Mouse (Mus musculus) kidney, adult 2 months (tissue): Measurements from ENCODE around the gene Cntrl. TPM values are rescaled to one million over a fixed set of nuclear protein-coding genes. Genes with fewer than 3 reads are reported as not detected.

Experiments used
- DNase-seq: peaks from one replicate; pipeline ENCODE4 v3.0.0; 2021
- H3K27ac ChIP-seq: fragments of 200-500 bp; 2 replicates; pipeline ENCODE4 v1.5.1; 2012; ENCODE audit warnings: low read depth, low read length, control low read depth, inconsistent platforms; ENCODE audit not compliant: insufficient read depth
- H3K27me3 ChIP-seq: fragments of 200-500 bp; replicated peaks from 2 replicates; pipeline ENCODE4 v1.6.1; 2012; ENCODE audit warnings: mild to moderate bottlenecking, moderate library complexity, low read length, inconsistent platforms; ENCODE audit not compliant: control insufficient read depth, insufficient read depth
- H3K36me3 ChIP-seq: fragments of 200-500 bp; 2 replicates; pipeline ENCODE4 v1.6.1; 2012; ENCODE audit warnings: mild to moderate bottlenecking, moderate library complexity, low read length, inconsistent platforms; ENCODE audit not compliant: control insufficient read depth, insufficient read depth
- H3K4me1 ChIP-seq: fragments of 200-500 bp; 2 replicates; pipeline ENCODE4 v1.6.1; 2011; ENCODE audit warnings: low read length; ENCODE audit not compliant: control insufficient read depth, insufficient read depth
- H3K4me3 ChIP-seq: fragments of 200-500 bp; 2 replicates; pipeline ENCODE4 v1.5.1; 2011; ENCODE audit warnings: mild to moderate bottlenecking, low read depth, low read length, control low read depth; ENCODE audit not compliant: insufficient read depth
- CTCF ChIP-seq: fragments of 200-500 bp; conservative IDR thresholded peaks from 2 replicates; pipeline ENCODE4 v1.5.1; 2011; ENCODE audit warnings: low read depth, mild to moderate bottlenecking, control low read depth, low read length, moderate library complexity, mixed read lengths; ENCODE audit not compliant: insufficient read depth, insufficient read length
- POLR2A ChIP-seq: fragments of 200-500 bp; IDR thresholded peaks from one replicate; pipeline ENCODE4 v1.6.1; 2011; ENCODE audit warnings: low read depth, low read length, control low read depth
- WGBS: fragments of 180-500 bp; shearing (Covaris S2); methylation state at CpG from one replicate; pipeline ENCODE4 v1.1.7; 2018; 5-methylcytosine and 5-hydroxymethylcytosine counted together
- polyA plus RNA-seq: library from polyadenylated mRNA; depleted of rRNA; stranded (reverse); fragments of >200 nt; gene quantifications from 2 replicates; pipeline ENCODE4 v1.2.3, GENCODE M21; 2012; rRNA removed

Gene Cntrl
- polyA plus RNA-seq, 1 experiment: 7.2 TPM

DNA sequence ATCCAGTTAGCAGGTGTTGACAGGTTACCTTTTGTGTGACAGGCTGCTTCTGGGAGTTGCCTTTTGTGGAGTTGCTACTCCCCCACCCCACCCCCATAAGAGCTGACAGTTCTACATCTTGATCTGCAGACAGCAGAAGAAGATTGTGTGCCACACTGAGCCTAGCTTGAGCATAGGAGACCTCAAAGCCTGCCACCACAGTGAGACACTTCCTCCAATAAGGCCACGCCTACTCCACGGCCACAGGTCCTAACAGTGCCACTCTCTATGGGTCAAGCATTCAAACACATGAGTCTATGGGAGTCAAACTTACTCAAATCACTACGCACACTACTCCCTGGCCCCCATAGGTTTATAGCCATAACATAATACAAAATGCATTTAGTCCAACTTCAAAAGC, 109.4 kb downstream of the Cntrl start:
- TF ChIP-seq POLR2A: no peak
- TF ChIP-seq CTCF: no peak
- no peak for DNase-seq
- Histone ChIP-seq H3K27me3 (no peaks in the 10 kb centered on the region), H3K4me3 (no peak overlapping the region), H3K4me1 (peaks cover 4% of the 10 kb centered on the region; the same call in 1 of the 2 replicates), H3K36me3 (no peaks in the 10 kb centered on the region), H3K27ac (no peak overlapping the region)
- WGBS: 97% methylated on average over 3 of the region's 3 CpGs

DNA sequence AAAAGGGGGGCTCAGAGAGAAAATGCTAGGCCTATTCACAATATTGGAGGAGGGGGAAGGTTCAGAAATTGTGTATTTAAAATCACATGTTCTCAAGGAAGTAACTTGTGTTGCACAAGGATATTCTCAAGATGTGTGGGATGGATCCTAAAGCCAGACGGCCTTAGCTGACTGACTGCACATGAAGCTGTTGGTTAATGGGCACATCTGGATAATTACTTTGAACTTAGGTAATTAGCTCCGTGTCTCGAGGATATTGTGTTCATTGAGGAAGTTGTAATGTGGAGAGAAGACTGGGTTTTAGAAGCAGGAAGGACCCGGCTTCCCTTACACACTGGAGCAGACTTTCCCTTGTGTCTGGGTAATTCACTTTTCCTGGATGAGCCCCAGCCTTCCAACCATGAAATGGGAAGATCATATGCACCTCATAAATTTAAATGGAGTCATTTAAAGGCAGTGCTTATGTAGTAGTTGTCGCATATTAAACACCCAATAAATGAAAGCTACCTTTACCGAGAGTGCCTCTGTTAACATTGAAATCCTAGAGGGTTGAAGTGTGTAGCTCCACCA, 113.6 kb downstream of the Cntrl start:
- H3K36me3 ChIP-seq: no peaks in the 10 kb centered on the region
- H3K4me1 ChIP-seq: no peaks in the 10 kb centered on the region
- no peak overlapping the region for H3K4me3 ChIP-seq
- no peak overlapping the region for H3K27ac ChIP-seq
- DNase-seq: no peak
- no peak for TF ChIP-seq CTCF
- no peak for TF ChIP-seq POLR2A
- WGBS: 54% methylated on average over 6 of the region's 6 CpGs
- no peaks in the 10 kb centered on the region for H3K27me3 ChIP-seq

DNA sequence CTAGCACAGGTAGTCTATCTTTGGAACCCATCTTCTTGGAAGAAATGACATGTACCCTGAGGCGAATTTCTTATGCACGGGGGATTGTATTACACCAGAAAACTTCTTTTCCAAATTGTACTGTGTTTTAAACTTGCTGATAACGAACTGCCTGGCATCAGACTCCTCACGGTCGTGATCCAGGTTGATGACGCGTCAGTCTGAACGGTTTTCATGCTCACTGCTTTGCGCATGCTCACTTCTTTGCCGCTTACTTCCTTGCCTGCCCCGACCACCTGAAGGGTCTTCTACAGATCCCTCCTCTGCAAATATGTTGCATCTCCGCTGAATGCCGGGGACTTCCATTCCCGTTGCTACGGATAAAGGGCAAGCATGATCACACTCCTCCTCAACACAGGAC, 115.0 kb downstream of the Cntrl start:
- H3K36me3 ChIP-seq: no peaks in the 10 kb centered on the region
- no peaks in the 10 kb centered on the region for H3K4me1 ChIP-seq
- no peak overlapping the region for H3K4me3 ChIP-seq
- DNase-seq: no peak
- no peak for TF ChIP-seq CTCF
- 91% methylated on average over 15 of the region's 15 CpGs for WGBS
- no peak overlapping the region for H3K27ac ChIP-seq
- H3K27me3 ChIP-seq: no peaks in the 10 kb centered on the region

DNA sequence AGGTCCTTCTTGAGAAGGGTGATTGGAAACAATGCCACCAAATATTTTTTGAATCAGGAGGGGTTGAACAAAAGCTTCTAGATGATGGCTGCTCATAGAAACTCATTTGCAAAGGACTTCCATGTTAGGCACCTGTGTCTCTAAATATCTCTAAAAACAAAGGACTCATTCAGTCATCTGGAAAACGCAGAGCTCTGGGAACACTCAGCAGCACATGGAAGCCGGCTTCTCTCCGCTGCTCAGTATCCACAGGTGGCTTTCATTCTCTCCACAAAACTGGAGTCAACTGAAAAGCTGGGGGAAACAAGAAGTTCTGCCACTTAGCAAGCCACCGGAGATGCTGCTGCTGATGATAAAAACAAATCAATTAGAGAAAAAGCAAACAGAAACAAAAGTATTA, 118.9 kb downstream of the Cntrl start:
- Histone ChIP-seq H3K27ac (no peak overlapping the region), H3K4me1 (no peaks in the 10 kb centered on the region), H3K27me3 (no peaks in the 10 kb centered on the region), H3K36me3 (no peaks in the 10 kb centered on the region), H3K4me3 (no peak overlapping the region)
- no peak for DNase-seq
- TF ChIP-seq CTCF: no peak
- TF ChIP-seq POLR2A: no peak
- WGBS: 87% methylated on average over 4 of the region's 4 CpGs

Other genes with a start within 250 kb of the Cntrl start
- 208 and 340 TPM in 2 replicates for gene Cutal, start 235.1 kb upstream of the Cntrl start, polyA plus RNA-seq
- gene Psmd5, start 234.5 kb upstream of the Cntrl start, polyA plus RNA-seq: 29.7 and 31.7 TPM in 2 replicates
- 0.60 and 0.66 TPM in 2 replicates for gene Phf19, start 195.5 kb upstream of the Cntrl start, polyA plus RNA-seq
- 4.3 and 9.3 TPM in 2 replicates for gene Traf1, start 147.7 kb upstream of the Cntrl start, polyA plus RNA-seq
- gene Hc, start 48.1 kb upstream of the Cntrl start, polyA plus RNA-seq: 0.13 TPM in 1 of 2 replicates, not detected in the other
- 0.16 and 0.27 TPM in 2 replicates for gene AI182371, start 7.9 kb upstream of the Cntrl start, polyA plus RNA-seq
- 149 and 170 TPM in 2 replicates for gene Rab14, start 91.6 kb downstream of the Cntrl start, polyA plus RNA-seq
- 269 and 357 TPM in 2 replicates for gene Gsn, start 146.9 kb downstream of the Cntrl start, polyA plus RNA-seq
- gene Stom, start 227.5 kb downstream of the Cntrl start, polyA plus RNA-seq: 16.0 and 18.8 TPM in 2 replicates